Mouse (Mus musculus): Measurements from ENCODE around the gene Slc5a5.

- TF ChIP-seq HCFC1 (IDR thresholded peaks at IDR 0.05; ENCODE audit: low read depth, low read length) (no peak), EP300 (IDR thresholded peaks at IDR 0.05; ENCODE audit: low read length) (no peak), ZMIZ1 (IDR thresholded peaks at IDR 0.05; ENCODE audit: low read depth, low read length) (no peak), E2F4 (IDR thresholded peaks at IDR 0.05; ENCODE audit: insufficient replicate concordance, low read depth, low read length) (no peak), POLR2A (IDR thresholded peaks at IDR 0.05; ENCODE audit: low read depth, low read length) (no peak), ETS1 (conservative IDR thresholded peaks at IDR 0.05; ENCODE audit: low read depth, low read length) (no peak), CTCF (conservative IDR thresholded peaks at IDR 0.05 in 1 of 2, IDR thresholded peaks at IDR 0.05 in 1 of 2; ENCODE audit: low read depth in 2 of 2, low read length in 2 of 2) (no peak), CHD2 (IDR thresholded peaks at IDR 0.05; ENCODE audit: low read length) (no peak), MAX (IDR thresholded peaks at IDR 0.05; ENCODE audit: low read length) (no peak), UBTF (IDR thresholded peaks at IDR 0.05; ENCODE audit: low read depth, low read length) (no peak), USF2 (conservative IDR thresholded peaks at IDR 0.05; ENCODE audit: low read depth, low read length) (no peak)
Measured at GRCm38 (mm10) chr8:70884186-70884585, 8.4 kb downstream of the Slc5a5 start.
